Mouse (Mus musculus): ENCODE measurements around the gene Papss2. TPM values are rescaled to one million over a fixed set of nuclear protein-coding genes. Genes with fewer than 3 reads are reported as not detected.

Gene Papss2
- 1.4 and 2.5 TPM in 2 replicates for polyA plus RNA-seq (2016; fragmentation: Nextera tagmentation; extraction: Ambion mirVana)

DNA sequence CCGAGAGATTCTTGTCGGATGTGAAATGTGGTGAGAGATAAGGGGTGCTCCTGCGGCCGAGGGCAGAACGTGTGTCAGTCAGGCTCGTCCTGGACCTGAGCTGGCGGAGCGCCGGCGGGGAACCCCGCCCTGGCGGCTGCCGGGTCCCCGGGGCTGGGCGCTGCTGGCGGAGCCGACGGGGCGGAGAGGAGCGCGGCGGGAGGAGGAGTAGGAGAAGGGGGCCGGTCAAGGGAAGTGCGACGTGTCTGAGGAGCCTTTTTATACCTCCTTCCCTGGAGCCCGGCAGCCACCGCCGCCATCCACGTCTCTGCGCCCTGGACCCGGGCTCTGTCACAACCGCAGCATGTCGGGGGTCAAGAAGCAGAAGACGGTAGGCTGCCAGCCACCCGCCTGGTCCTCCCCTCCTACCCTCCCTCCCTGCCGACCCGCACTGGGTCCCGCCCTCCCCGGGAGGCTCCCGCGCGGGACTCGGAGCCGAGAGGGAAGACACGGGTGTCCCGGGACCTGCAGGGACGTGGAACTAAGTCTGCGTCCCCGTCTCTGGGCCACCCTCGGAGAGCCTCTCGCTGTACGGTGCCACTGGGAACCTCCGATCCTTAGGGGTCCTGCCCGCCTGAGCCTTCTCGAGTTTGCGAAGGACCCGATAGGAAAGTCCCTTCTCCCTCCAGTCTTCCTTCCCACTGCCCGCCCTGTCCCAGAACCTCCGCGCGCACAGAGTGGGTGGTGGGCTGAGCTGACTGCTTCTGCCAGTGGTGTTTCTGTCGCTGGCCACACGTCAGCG, at the start of gene Papss2:
Gene Papss2 (plus strand): TSS at position 285 of the 781 bp plus-strand sequence.
- peak within 1 kb of the TSS; percentile 74 for H3K27ac ChIP-seq
- WGBS = under 1% methylated on average over 64 of the region's 64 CpGs
- peak within 1 kb of the TSS; percentile 62 for H3K4me3 ChIP-seq
- H3K4me1 ChIP-seq = peaks cover 18% of the 10 kb centered on the region
- no peaks in the 10 kb centered on the region for H3K36me3 ChIP-seq (replicated peaks)
- peak; percentile 31 for DNase-seq (ENCODE audit: extremely low spot score, low spot score)
- H3K9me3 ChIP-seq = no peaks in the 10 kb centered on the region
- peaks cover 54% of the 10 kb centered on the region for H3K27me3 ChIP-seq (ENCODE audit: poor library complexity, severe bottlenecking)

DNA sequence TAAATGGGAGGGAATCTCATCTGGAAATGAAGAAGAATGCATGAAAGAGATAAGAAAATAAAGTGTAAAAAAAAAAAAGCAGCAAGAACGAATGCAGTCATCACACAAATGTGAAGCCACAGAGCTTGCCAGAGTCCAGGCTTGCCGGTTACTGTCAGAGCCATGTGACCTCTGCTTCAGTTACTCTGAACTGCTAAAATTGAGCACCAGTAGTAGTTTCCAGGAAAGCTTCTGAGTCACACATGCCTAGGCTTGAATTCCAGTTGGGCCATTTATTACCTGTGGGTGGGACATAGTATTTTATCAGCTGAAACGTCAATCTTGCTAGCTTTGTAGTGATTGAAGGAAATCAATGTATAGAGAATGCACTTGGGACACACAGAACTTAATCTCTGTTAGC, 48.2 kb upstream of the Papss2 start:
- Histone ChIP-seq H3K4me1 (no peaks in the 10 kb centered on the region), H3K4me3 (no peak overlapping the region), H3K36me3 (replicated peaks) (no peaks in the 10 kb centered on the region), H3K9me3 (no peaks in the 10 kb centered on the region), H3K27ac (no peak overlapping the region), H3K27me3 (ENCODE audit: poor library complexity, severe bottlenecking) (no peaks in the 10 kb centered on the region)
- 85% methylated on average over 3 of the region's 3 CpGs for WGBS
- DNase-seq (ENCODE audit: extremely low spot score, low spot score) = no peak

DNA sequence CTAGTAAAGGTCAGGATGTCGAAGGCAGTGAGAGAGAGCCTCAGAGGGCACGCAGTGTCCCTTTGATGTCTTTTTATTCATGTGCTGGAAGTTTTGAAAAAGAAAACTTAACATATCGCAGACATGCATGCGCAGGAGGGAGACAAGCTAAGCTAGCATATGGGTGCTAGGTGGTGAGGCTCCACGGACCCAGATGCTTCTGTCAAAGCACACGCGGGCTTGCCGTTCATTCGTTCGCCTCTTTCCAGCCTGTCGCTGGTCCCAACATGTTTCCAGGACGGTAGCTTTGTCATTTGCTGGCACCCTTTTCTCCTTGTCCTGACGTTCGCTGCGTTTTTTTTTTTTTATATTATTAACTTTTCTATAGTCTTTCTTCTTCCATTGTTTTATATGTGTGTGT, 47.4 kb upstream of the Papss2 start:
- H3K36me3 ChIP-seq (replicated peaks) = no peaks in the 10 kb centered on the region
- H3K9me3 ChIP-seq = no peaks in the 10 kb centered on the region
- no peaks in the 10 kb centered on the region for H3K27me3 ChIP-seq (ENCODE audit: poor library complexity, severe bottlenecking)
- no peak overlapping the region for H3K27ac ChIP-seq
- 92% methylated on average over 15 of the region's 15 CpGs for WGBS
- DNase-seq (ENCODE audit: extremely low spot score, low spot score) = no peak
- H3K4me1 ChIP-seq = no peaks in the 10 kb centered on the region
- H3K4me3 ChIP-seq = no peak overlapping the region

DNA sequence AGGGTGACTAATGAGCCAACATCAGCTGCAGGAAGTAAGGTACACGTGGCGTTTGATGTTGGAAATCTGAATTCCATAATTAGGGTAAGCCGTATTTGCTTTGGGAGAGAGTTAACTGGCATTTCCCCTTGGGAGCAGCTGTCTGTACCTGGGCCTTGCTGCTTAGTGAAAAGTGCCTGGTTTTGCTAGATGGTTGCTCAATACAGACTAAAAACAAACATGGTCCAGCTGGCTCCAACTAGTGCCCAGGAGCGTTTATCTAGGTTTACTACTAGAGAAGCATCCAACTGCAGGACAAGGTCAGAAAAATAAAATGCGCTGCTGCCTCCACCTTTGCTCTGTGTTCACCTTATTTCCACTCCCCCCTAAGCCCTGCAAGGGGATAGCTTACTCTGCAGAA, 45.1 kb upstream of the Papss2 start:
- no peak overlapping the region for H3K27ac ChIP-seq
- DNase-seq (ENCODE audit: extremely low spot score, low spot score) = no peak

DNA sequence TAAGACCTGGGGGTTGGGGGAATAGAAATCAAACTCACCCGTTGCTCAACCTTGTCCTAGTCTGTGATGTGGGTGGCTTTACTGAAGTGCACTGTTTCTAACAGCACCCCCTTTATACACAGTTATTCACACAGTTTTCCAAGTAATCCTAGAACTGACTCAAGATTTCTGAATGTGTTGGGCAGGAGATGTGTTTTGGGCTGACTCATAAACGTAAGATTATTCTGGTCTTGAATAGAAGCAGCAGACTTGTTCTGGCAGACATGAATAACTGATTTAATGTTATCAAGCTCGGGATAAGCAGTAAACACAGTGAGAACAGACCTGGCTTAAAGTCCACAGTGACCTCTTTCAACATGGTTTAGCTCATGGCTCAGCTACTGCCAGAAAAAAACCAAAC, 44.1 kb upstream of the Papss2 start:
- no peak for DNase-seq (ENCODE audit: extremely low spot score, low spot score)
- Histone ChIP-seq H3K27ac (no peak overlapping the region), H3K4me3 (no peak overlapping the region), H3K36me3 (replicated peaks) (no peaks in the 10 kb centered on the region), H3K27me3 (ENCODE audit: poor library complexity, severe bottlenecking) (no peaks in the 10 kb centered on the region), H3K4me1 (peaks cover 7% of the 10 kb centered on the region), H3K9me3 (no peaks in the 10 kb centered on the region)
- WGBS = 84% methylated on average over 3 of the region's 3 CpGs

More for the DNA sequence above, 45.1 kb upstream of the Papss2 start:
- Histone ChIP-seq H3K4me1 (peaks cover 6% of the 10 kb centered on the region), H3K4me3 (no peak overlapping the region), H3K9me3 (no peaks in the 10 kb centered on the region), H3K36me3 (replicated peaks) (no peaks in the 10 kb centered on the region), H3K27me3 (ENCODE audit: poor library complexity, severe bottlenecking) (no peaks in the 10 kb centered on the region)
- WGBS = 84% methylated on average over 5 of the region's 5 CpGs

DNA sequence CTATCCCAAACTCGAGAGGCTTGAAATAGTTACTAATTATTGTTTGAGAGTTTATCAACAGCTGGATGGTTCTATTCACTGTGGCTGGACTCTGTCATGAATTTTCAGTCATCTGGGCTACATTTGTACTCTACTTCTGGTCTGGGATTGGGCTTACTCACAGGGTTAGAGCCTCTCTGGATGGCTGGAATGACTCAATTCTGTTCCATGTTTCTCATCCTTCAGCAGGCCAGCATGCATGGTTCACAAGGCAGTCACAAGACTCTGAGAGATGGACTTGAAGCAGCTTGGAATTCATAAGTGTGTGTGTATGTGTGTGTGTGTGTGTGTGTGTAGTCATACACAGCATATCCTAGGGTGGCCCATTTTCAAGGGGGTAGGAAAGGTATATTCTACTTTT, 43.5 kb upstream of the Papss2 start:
- H3K27me3 ChIP-seq (ENCODE audit: poor library complexity, severe bottlenecking) = no peaks in the 10 kb centered on the region
- no peak for DNase-seq (ENCODE audit: extremely low spot score, low spot score)
- H3K4me1 ChIP-seq = peaks cover 7% of the 10 kb centered on the region
- no peaks in the 10 kb centered on the region for H3K36me3 ChIP-seq (replicated peaks)
- WGBS = 72% methylated on average over 1 of the region's 1 CpGs
- H3K4me3 ChIP-seq = no peak overlapping the region
- H3K27ac ChIP-seq = no peak overlapping the region
- no peaks in the 10 kb centered on the region for H3K9me3 ChIP-seq

DNA sequence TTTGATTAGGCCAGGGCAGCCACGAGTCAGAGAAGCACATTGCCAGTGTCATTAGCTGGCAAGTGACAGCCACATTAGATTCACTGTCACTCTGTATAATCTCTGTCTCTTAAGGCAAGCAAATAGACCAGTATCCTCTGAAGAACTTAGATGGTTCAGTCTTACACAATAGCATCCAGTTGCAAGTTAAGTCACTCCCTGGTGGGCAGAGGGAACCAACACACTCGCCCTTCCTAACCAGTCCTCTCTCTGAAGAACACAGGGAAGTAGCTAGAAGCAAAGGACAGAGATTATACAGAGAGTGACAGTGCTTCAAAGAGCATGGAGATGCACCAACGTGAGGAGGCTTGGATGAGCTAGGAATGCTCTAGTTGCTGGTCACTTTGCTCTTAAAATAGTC, 42.3 kb upstream of the Papss2 start:
- Histone ChIP-seq H3K36me3 (replicated peaks) (no peaks in the 10 kb centered on the region), H3K27ac (no peak overlapping the region), H3K27me3 (ENCODE audit: poor library complexity, severe bottlenecking) (no peaks in the 10 kb centered on the region), H3K4me3 (no peak overlapping the region), H3K9me3 (no peaks in the 10 kb centered on the region), H3K4me1 (peaks cover 7% of the 10 kb centered on the region)
- no peak for DNase-seq (ENCODE audit: extremely low spot score, low spot score)
- 81% methylated on average over 3 of the region's 3 CpGs for WGBS

DNA sequence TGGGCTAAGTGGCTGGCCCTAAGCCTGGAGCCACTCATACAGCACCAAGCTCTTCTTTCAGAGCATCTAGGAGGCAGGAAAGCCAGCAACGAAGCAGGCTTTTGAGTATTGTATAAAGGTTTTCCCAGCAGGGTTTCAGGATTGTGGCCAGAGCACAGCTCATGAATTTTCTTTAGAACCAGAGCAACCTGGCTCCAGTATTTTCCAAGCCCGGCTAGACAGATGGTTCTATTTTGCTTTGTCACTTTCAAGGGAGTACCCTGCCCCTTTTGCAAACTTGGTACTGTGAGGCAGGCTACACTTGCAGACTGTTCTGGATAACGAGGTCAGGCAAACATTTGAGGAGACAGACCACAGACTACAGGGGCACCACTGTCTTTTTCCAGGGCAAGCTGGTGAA, 40.3 kb upstream of the Papss2 start:
- H3K9me3 ChIP-seq = no peaks in the 10 kb centered on the region
- DNase-seq (ENCODE audit: extremely low spot score, low spot score) = no peak

DNA sequence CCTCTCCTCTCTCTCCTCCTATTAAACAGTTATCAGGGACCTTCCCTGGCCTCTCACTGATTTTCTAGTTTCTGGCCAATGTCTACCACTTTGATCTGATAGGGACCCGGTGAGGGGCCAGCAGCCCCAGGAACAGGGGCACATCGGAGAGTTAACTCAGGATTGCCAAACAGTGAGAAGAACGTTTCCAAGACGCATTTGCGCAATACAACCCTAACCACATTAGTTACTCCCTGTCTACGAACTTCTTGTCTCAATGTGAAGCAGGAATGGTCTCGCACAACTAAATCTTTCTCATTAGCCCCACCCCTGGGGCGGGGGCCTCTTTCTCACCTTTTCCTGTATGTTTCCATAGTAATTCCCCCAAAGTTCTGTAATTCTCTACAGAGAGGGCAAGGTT, 28.6 kb upstream of the Papss2 start:
- Histone ChIP-seq H3K27me3 (ENCODE audit: poor library complexity, severe bottlenecking) (no peaks in the 10 kb centered on the region), H3K36me3 (replicated peaks) (no peaks in the 10 kb centered on the region), H3K27ac (no peak overlapping the region), H3K9me3 (no peaks in the 10 kb centered on the region), H3K4me3 (no peak overlapping the region), H3K4me1 (no peaks in the 10 kb centered on the region)
- DNase-seq (ENCODE audit: extremely low spot score, low spot score) = no peak
- WGBS = 89% methylated on average over 8 of the region's 8 CpGs

More for the DNA sequence above, 40.3 kb upstream of the Papss2 start:
- H3K27me3 ChIP-seq (ENCODE audit: poor library complexity, severe bottlenecking) = no peaks in the 10 kb centered on the region
- 28% methylated on average over 3 of the region's 3 CpGs for WGBS
- H3K4me1 ChIP-seq = peaks cover 7% of the 10 kb centered on the region
- peak overlapping the region; percentile 37; the same call in 1 of the 2 replicates for H3K27ac ChIP-seq
- H3K36me3 ChIP-seq (replicated peaks) = no peaks in the 10 kb centered on the region
- no peak overlapping the region for H3K4me3 ChIP-seq

DNA sequence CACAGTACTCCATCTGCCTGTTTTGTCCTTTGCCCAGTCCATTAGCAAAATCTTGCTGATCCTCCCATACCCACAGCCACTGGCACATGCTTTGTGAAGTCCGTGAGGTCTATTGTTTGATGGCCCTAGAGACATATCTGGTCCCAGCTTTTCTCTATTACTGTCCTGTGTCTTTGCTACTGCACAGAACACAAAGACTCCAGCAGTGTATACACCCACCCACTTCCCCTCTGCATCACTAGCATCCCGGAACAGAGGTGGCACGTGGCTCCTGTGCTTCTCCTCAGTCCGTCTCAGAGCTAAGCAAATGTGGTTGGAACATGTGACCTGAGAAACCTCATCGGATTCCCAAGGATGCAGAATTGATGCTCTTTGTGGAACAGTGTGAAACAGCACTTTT, 28.1 kb upstream of the Papss2 start:
- no peaks in the 10 kb centered on the region for H3K9me3 ChIP-seq
- no peaks in the 10 kb centered on the region for H3K36me3 ChIP-seq (replicated peaks)
- H3K27me3 ChIP-seq (ENCODE audit: poor library complexity, severe bottlenecking) = no peaks in the 10 kb centered on the region
- H3K4me1 ChIP-seq = no peaks in the 10 kb centered on the region
- no peak for DNase-seq (ENCODE audit: extremely low spot score, low spot score)
- H3K4me3 ChIP-seq = no peak overlapping the region
- no peak overlapping the region for H3K27ac ChIP-seq
- WGBS = 90% methylated on average over 5 of the region's 5 CpGs

DNA sequence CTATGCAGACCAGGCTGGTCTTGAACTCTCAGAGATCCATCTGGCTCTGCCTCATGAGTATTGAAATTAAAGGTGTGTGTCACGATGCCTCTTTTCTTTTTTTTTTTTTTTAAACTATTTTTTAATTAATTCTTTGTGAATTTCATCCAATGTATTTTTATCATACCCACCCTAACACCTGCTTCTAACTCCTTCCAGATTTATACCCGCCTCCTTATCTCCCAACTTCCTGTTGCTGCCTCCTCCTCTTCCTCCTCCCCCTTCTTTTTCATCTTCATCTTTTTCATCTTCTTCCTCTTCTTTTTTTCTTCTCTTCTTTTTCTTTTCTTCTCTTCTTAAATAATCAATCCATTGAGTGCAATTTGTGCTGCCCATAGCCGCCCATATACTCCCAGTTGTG, 27.1 kb upstream of the Papss2 start:
- no peaks in the 10 kb centered on the region for H3K9me3 ChIP-seq
- no peak overlapping the region for H3K27ac ChIP-seq
- H3K4me1 ChIP-seq = no peaks in the 10 kb centered on the region
- no peak for DNase-seq (ENCODE audit: extremely low spot score, low spot score)
- no peak overlapping the region for H3K4me3 ChIP-seq
- no peaks in the 10 kb centered on the region for H3K36me3 ChIP-seq (replicated peaks)
- no peaks in the 10 kb centered on the region for H3K27me3 ChIP-seq (ENCODE audit: poor library complexity, severe bottlenecking)
- WGBS = 90% methylated on average over 3 of the region's 3 CpGs

DNA sequence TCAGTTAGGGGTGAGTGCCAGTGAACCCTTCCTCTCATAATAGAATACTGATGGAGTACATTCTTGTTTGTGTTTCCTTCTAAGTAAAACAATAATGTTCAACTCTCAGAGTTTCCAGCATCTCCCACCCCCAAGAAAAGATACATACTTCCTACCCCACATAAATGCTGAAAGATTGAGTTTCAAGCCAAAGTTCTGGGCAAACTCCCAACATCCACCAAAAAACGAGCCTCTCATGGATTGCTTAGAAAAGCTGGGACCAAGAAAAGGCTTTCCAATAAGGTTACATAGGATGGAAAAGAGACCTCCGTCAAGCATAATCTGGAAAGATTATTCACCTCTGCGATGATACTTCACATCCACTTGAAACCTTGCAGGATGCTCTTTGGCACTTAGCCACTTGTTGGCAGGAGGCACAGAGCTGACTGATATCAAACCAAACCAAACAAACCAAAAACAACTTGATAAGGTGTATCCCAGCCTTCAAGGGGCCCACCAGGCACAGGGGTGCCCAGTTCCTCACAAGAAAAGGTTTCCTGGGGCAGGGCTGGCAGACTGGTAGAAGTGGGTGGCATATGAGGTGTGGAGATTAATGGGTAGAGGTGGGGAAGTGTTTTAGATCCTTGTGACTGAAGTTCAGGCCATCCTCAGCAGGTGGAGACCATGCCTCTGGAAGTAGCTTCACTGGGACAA, 26.5 kb upstream of the Papss2 start:
- Histone ChIP-seq H3K27ac (no peak overlapping the region), H3K4me1 (no peaks in the 10 kb centered on the region), H3K9me3 (no peaks in the 10 kb centered on the region), H3K27me3 (ENCODE audit: poor library complexity, severe bottlenecking) (no peaks in the 10 kb centered on the region), H3K4me3 (no peak overlapping the region), H3K36me3 (replicated peaks) (no peaks in the 10 kb centered on the region)
- no peak for DNase-seq (ENCODE audit: extremely low spot score, low spot score)
- 89% methylated on average over 3 of the region's 3 CpGs for WGBS

DNA sequence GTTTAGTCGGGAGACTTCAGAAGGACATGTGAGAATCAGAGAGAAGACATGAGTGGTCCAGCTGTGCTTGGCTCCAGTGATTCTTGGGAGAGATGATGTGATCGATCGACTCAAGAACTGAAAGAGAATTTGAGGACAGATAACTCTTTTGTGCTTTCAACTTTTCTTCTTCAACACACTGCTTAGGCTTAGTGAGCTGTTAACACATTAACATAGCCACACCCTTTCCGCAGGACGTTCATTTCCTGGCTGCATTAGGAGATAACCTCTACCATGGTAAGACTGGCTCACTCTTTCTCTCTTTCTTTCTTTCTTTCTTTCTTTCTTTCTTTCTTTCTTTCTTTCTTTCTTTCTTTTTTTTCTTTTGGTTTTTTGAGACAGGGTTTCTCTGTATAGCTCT, 25.9 kb upstream of the Papss2 start:
- Histone ChIP-seq H3K4me1 (no peaks in the 10 kb centered on the region), H3K36me3 (replicated peaks) (no peaks in the 10 kb centered on the region), H3K27me3 (ENCODE audit: poor library complexity, severe bottlenecking) (no peaks in the 10 kb centered on the region), H3K4me3 (no peak overlapping the region), H3K9me3 (no peaks in the 10 kb centered on the region), H3K27ac (no peak overlapping the region)
- DNase-seq (ENCODE audit: extremely low spot score, low spot score) = no peak
- WGBS = 82% methylated on average over 5 of the region's 5 CpGs
